Mouse (Mus musculus) CH12.LX (cell line): ENCODE data around the gene Endou. TPM values are rescaled to one million over a fixed set of nuclear protein-coding genes. Genes with fewer than 3 reads are reported as not detected.

Experiments used
- DNase-seq: peaks from one replicate; pipeline ENCODE4 v3.0.0-alpha.2; 2013; ENCODE audit errors: extremely low read depth
- H3K27ac ChIP-seq: 2 replicates; pipeline ENCODE4 v1.5.1; 2012; ENCODE audit warnings: low read depth, mild to moderate bottlenecking, control low read depth, moderate library complexity; ENCODE audit not compliant: insufficient read depth
- H3K27me3 ChIP-seq: replicated peaks from 2 replicates; pipeline ENCODE3; 2012; ENCODE audit warnings: inconsistent platforms
- H3K36me3 ChIP-seq, 2 experiments: replicated peaks in 1 of 2; 2 replicates each; pipeline versions ENCODE3 to v1.6.1; 2012; ENCODE audit warnings: inconsistent platforms in 1 of 2, low read length in 1 of 2, mild to moderate bottlenecking in 1 of 2, mixed read lengths in 1 of 2, moderate library complexity in 1 of 2; ENCODE audit not compliant: control insufficient read depth in 1 of 2, insufficient read depth in 1 of 2
- H3K4me1 ChIP-seq, 2 experiments: 2 replicates each; pipeline ENCODE4 v1.6.1; 2012; ENCODE audit warnings: inconsistent platforms in 1 of 2, moderate library complexity in 1 of 2; ENCODE audit not compliant: insufficient read depth in 2 of 2, control insufficient read depth in 1 of 2
- H3K4me2 ChIP-seq: 2 replicates; pipeline ENCODE4 v1.6.1; 2012; ENCODE audit warnings: low read depth, mild to moderate bottlenecking, control low read depth; ENCODE audit not compliant: poor library complexity, insufficient read depth, severe bottlenecking
- H3K4me3 ChIP-seq, 3 experiments: fragments of 150-350 bp in 1 of 3; sonication (generic) in 1 of 3; replicated peaks in 1 of 3; 2 replicates each; pipeline versions ENCODE3 to v1.5.1; 2011 to 2012; ENCODE audit warnings: low read depth in 2 of 3, low read length in 2 of 3, mild to moderate bottlenecking in 2 of 3, moderate library complexity in 2 of 3, control low read depth in 1 of 3, improper control_type of control experiment in 1 of 3, inconsistent platforms in 1 of 3, mixed read lengths in 1 of 3; ENCODE audit not compliant: poor library complexity in 1 of 3
- H3K79me2 ChIP-seq: replicated peaks from 2 replicates; pipeline ENCODE4 v1.6.1; 2012; ENCODE audit warnings: mild to moderate bottlenecking, moderate library complexity; ENCODE audit not compliant: control insufficient read depth, poor library complexity, insufficient read depth, severe bottlenecking; ENCODE audit errors: extremely low read depth
- H3K9ac ChIP-seq: 2 replicates; pipeline ENCODE4 v1.6.1; 2012; ENCODE audit warnings: low read depth, mild to moderate bottlenecking, control low read depth, moderate library complexity; ENCODE audit not compliant: insufficient read depth
- H3K9me3 ChIP-seq: replicated peaks from 2 replicates; pipeline ENCODE3; 2012; ENCODE audit warnings: low read length, inconsistent platforms, mixed read lengths
- BHLHE40 ChIP-seq: IDR thresholded peaks from 2 replicates; pipeline ENCODE4 v1.6.1; 2011; ENCODE audit warnings: mild to moderate bottlenecking, low read depth, low read length, improper control_type of control experiment
- CHD1 ChIP-seq: IDR thresholded peaks from 2 replicates; pipeline ENCODE4 v1.6.1; 2012; ENCODE audit warnings: low read depth, low read length, improper control_type of control experiment, inconsistent platforms
- CHD2 ChIP-seq: IDR thresholded peaks from 2 replicates; pipeline ENCODE4 v1.6.1; 2011; ENCODE audit warnings: low read length, improper control_type of control experiment
- CTCF ChIP-seq, 2 experiments: IDR thresholded peaks in 1 of 2; conservative IDR thresholded peaks in 1 of 2; 2 replicates each; pipeline ENCODE4 v1.5.1; 2011 to 2012; ENCODE audit warnings: low read depth in 2 of 2, low read length in 2 of 2, improper control_type of control experiment in 1 of 2, inconsistent platforms in 1 of 2, mild to moderate bottlenecking in 1 of 2, moderate library complexity in 1 of 2
- E2F4 ChIP-seq: IDR thresholded peaks from 2 replicates; pipeline ENCODE4 v1.6.1; 2011; ENCODE audit warnings: low read depth, low read length, improper control_type of control experiment; ENCODE audit not compliant: insufficient replicate concordance
- ELF1 ChIP-seq: IDR thresholded peaks from 2 replicates; pipeline ENCODE4 v1.6.1; 2014; ENCODE audit warnings: low read depth, mild to moderate bottlenecking, inconsistent platforms, low read length, improper control_type of control experiment
- EP300 ChIP-seq: IDR thresholded peaks from 2 replicates; pipeline ENCODE4 v1.6.1; 2011; ENCODE audit warnings: low read length, improper control_type of control experiment
- ETS1 ChIP-seq: conservative IDR thresholded peaks from 2 replicates; pipeline ENCODE4 v1.6.1; 2012; ENCODE audit warnings: low read depth, mild to moderate bottlenecking, inconsistent platforms, low read length, improper control_type of control experiment, moderate library complexity
- GABPA ChIP-seq: IDR thresholded peaks from 2 replicates; pipeline ENCODE4 v1.6.1; 2012; ENCODE audit warnings: low read depth, low read length, improper control_type of control experiment, inconsistent platforms; ENCODE audit not compliant: insufficient replicate concordance
- HCFC1 ChIP-seq: IDR thresholded peaks from 2 replicates; pipeline ENCODE4 v1.6.1; 2012; ENCODE audit warnings: low read depth, mild to moderate bottlenecking, inconsistent platforms, low read length, improper control_type of control experiment
- IRF4 ChIP-seq: IDR thresholded peaks from 2 replicates; pipeline ENCODE4 v1.6.1; 2014; ENCODE audit warnings: low read depth, mild to moderate bottlenecking, inconsistent platforms, low read length, improper control_type of control experiment
- JUN ChIP-seq: IDR thresholded peaks from 2 replicates; pipeline ENCODE4 v1.6.1; 2011; ENCODE audit warnings: low read depth, mild to moderate bottlenecking, low read length, improper control_type of control experiment, moderate library complexity; ENCODE audit not compliant: insufficient read depth
- JUND ChIP-seq: conservative IDR thresholded peaks from 2 replicates; pipeline ENCODE4 v1.6.1; 2011; ENCODE audit warnings: low read depth, low read length, improper control_type of control experiment
- KAT2A ChIP-seq: IDR thresholded peaks from 2 replicates; pipeline ENCODE4 v1.6.1; 2012; ENCODE audit warnings: low read length, improper control_type of control experiment, inconsistent platforms; ENCODE audit not compliant: insufficient replicate concordance
- MAFK ChIP-seq: IDR thresholded peaks from 2 replicates; pipeline ENCODE4 v1.6.1; 2011; ENCODE audit warnings: low read length, improper control_type of control experiment; ENCODE audit not compliant: insufficient replicate concordance
- MAX ChIP-seq: IDR thresholded peaks from 2 replicates; pipeline ENCODE4 v1.6.1; 2011; ENCODE audit warnings: low read length, improper control_type of control experiment
- MAZ ChIP-seq: IDR thresholded peaks from 2 replicates; pipeline ENCODE4 v1.6.1; 2012; ENCODE audit warnings: low read depth, mild to moderate bottlenecking, inconsistent platforms, low read length, improper control_type of control experiment, moderate library complexity
- MEF2A ChIP-seq: IDR thresholded peaks from 2 replicates; pipeline ENCODE4 v1.6.1; 2014; ENCODE audit warnings: low read depth, mild to moderate bottlenecking, inconsistent platforms, low read length, improper control_type of control experiment, borderline replicate concordance
- MXI1 ChIP-seq: IDR thresholded peaks from 2 replicates; pipeline ENCODE4 v1.6.1; 2011; ENCODE audit warnings: mild to moderate bottlenecking, low read depth, low read length, improper control_type of control experiment
- MYC ChIP-seq: IDR thresholded peaks from 2 replicates; pipeline ENCODE4 v1.6.1; 2011; ENCODE audit warnings: low read depth, mild to moderate bottlenecking, improper control_type of control experiment, low read length
- NELFE ChIP-seq: IDR thresholded peaks from 2 replicates; pipeline ENCODE4 v1.6.1; 2011; ENCODE audit warnings: low read depth, low read length, improper control_type of control experiment
- NRF1 ChIP-seq: IDR thresholded peaks from 2 replicates; pipeline ENCODE4 v1.6.1; 2014; ENCODE audit warnings: low read depth, mild to moderate bottlenecking, inconsistent platforms, low read length, improper control_type of control experiment, moderate library complexity
- PAX5 ChIP-seq: IDR thresholded peaks from 2 replicates; pipeline ENCODE4 v1.6.1; 2012; ENCODE audit warnings: low read length, inconsistent platforms, mixed read lengths
- POLR2A ChIP-seq: IDR thresholded peaks from 2 replicates; pipeline ENCODE4 v1.6.1; 2011; ENCODE audit warnings: low read depth, mild to moderate bottlenecking, improper control_type of control experiment, low read length
- POLR2AphosphoS2 ChIP-seq: IDR thresholded peaks from 2 replicates; pipeline ENCODE4 v1.6.1; 2011; ENCODE audit warnings: low read depth, low read length, improper control_type of control experiment
- RAD21 ChIP-seq: IDR thresholded peaks from 2 replicates; pipeline ENCODE4 v1.6.1; 2011; ENCODE audit warnings: low read depth, mild to moderate bottlenecking, low read length, improper control_type of control experiment, moderate library complexity
- RCOR1 ChIP-seq: conservative IDR thresholded peaks from 2 replicates; pipeline ENCODE4 v1.6.1; 2012; ENCODE audit warnings: low read depth, mild to moderate bottlenecking, inconsistent platforms, low read length, improper control_type of control experiment
- SIN3A ChIP-seq: IDR thresholded peaks from 2 replicates; pipeline ENCODE4 v1.6.1; 2012; ENCODE audit warnings: low read length, improper control_type of control experiment, inconsistent platforms
- SMC3 ChIP-seq: IDR thresholded peaks from 2 replicates; pipeline ENCODE4 v1.6.1; 2011; ENCODE audit warnings: low read depth, low read length, improper control_type of control experiment
- TBP ChIP-seq: conservative IDR thresholded peaks from 2 replicates; pipeline ENCODE4 v1.6.1; 2011; ENCODE audit warnings: low read depth, low read length, improper control_type of control experiment
- TCF12 ChIP-seq: IDR thresholded peaks from 2 replicates; pipeline ENCODE4 v1.6.1; 2014; ENCODE audit warnings: low read depth, mild to moderate bottlenecking, inconsistent platforms, low read length, improper control_type of control experiment
- UBTF ChIP-seq: IDR thresholded peaks from 2 replicates; pipeline ENCODE4 v1.6.1; 2012; ENCODE audit warnings: low read depth, mild to moderate bottlenecking, inconsistent platforms, low read length, improper control_type of control experiment, moderate library complexity
- USF1 ChIP-seq: IDR thresholded peaks from 2 replicates; pipeline ENCODE4 v1.6.1; 2014; ENCODE audit warnings: low read depth, mild to moderate bottlenecking, inconsistent platforms, low read length, improper control_type of control experiment
- USF2 ChIP-seq: conservative IDR thresholded peaks from 2 replicates; pipeline ENCODE4 v1.6.1; 2011; ENCODE audit warnings: low read depth, low read length, improper control_type of control experiment
- ZC3H11A ChIP-seq: IDR thresholded peaks from 2 replicates; pipeline ENCODE4 v1.6.1; 2012; ENCODE audit warnings: low read depth, mild to moderate bottlenecking, inconsistent platforms, low read length, improper control_type of control experiment
- ZKSCAN1 ChIP-seq: IDR thresholded peaks from 2 replicates; pipeline ENCODE4 v1.6.1; 2012; ENCODE audit warnings: low read depth, inconsistent platforms, low read length, improper control_type of control experiment, borderline replicate concordance
- ZMIZ1 ChIP-seq: IDR thresholded peaks from 2 replicates; pipeline ENCODE4 v1.6.1; 2012; ENCODE audit warnings: low read depth, mild to moderate bottlenecking, inconsistent platforms, low read length, improper control_type of control experiment
- ZNF384 ChIP-seq: IDR thresholded peaks from 2 replicates; pipeline ENCODE4 v1.6.1; 2012; ENCODE audit warnings: low read depth, low read length, improper control_type of control experiment, inconsistent platforms
- dilution Hi-C: fragments of 300-500 bp; cut with MboI; formaldehyde crosslinking; loops from 2 replicates; pipeline ENCODE4 v1.14.3; 2020; ENCODE audit warnings: low sequenced_read_pairs; ENCODE audit not compliant: extremely low pct_unique_long_range_greater_than_20kb, extremely low pct_ligation_motif_present
- in situ Hi-C: fragments of 300-500 bp; cut with MboI; formaldehyde crosslinking; loops from 3 replicates; pipeline ENCODE4 v1.14.3; 2019; ENCODE audit warnings: low sequenced_read_pairs, low pct_ligation_motif_present, low pct_unique_long_range_greater_than_20kb, mixed read lengths
- polyA plus RNA-seq: library from polyadenylated mRNA; unstranded; fragments of >175 nt; gene quantifications from 2 replicates; pipeline ENCODE4 v1.2.1, GENCODE M21; 2012; ENCODE audit warnings: low read depth; ENCODE audit not compliant: insufficient read length
- total RNA-seq, 2 experiments: library from RNA; depleted of rRNA; stranded (reverse); fragments of 300-350 nt in 1 of 2; fragments of >200 nt in 1 of 2; gene quantifications; 2 replicates each; pipeline ENCODE4 v1.2.3; 2012 to 2014

The Endou gene
- total and polyA plus RNA-seq, 3 experiments: 49.5 to 66.9 (median 64.0) TPM

GRCm38 (mm10) chr15:97667437-97667836, 63.7 kb downstream of the Endou start:
- Histone ChIP-seq H3K4me3 (peak overlapping the region in 2 of 3 experiments; percentile 10 to 29), H3K9me3 (no peaks in the 10 kb centered on the region), H3K9ac (peak overlapping the region; percentile 31; the same call in 1 of the 2 replicates), H3K79me2 (no peaks in the 10 kb centered on the region), H3K4me1 (peaks cover 7 to 26% of the 10 kb centered on the region in 2 experiments; a peak in 3 of 4 replicates), H3K4me2 (peak overlapping the region; percentile 52), H3K36me3 (peaks cover 3 to 13% of the 10 kb centered on the region in 2 experiments), H3K27me3 (no peaks in the 10 kb centered on the region), H3K27ac (peak overlapping the region; percentile 3; the same call in 1 of the 2 replicates)
- DNase-seq: peak; percentile 88
- TF ChIP-seq ELF1 (no peak), MEF2A (no peak), USF2 (no peak), POLR2A (peak; percentile 38; the same call in 1 of the 2 replicates), RAD21 (peak; percentile 83), NELFE (peak; percentile 40; the same call in 1 of the 2 replicates), USF1 (no peak), NRF1 (no peak), POLR2AphosphoS2 (no peak), IRF4 (0 out of 2 replicates have a peak, but pooled peaks have one; percentile 38), HCFC1 (peak; percentile 41), ZKSCAN1 (no peak), ZMIZ1 (no peak), E2F4 (no peak), KAT2A (no peak), TBP (peak; percentile 69; the same call in 1 of the 2 replicates), ETS1 (no peak), SIN3A (peak; percentile 79; the same call in 1 of the 2 replicates), MXI1 (peak; percentile 47; the same call in 1 of the 2 replicates), ZC3H11A (peak; percentile 17; the same call in 1 of the 2 replicates), SMC3 (peak; percentile 79), JUN (no peak), ZNF384 (no peak), BHLHE40 (no peak), PAX5 (no peak), RCOR1 (no peak), EP300 (no peak), GABPA (no peak), UBTF (no peak), CHD2 (no peak), MAX (no peak), CTCF (conservative IDR thresholded peaks at IDR 0.05 in 1 of 2, IDR thresholded peaks at IDR 0.05 in 1 of 2; ENCODE audit: low read depth in 2 of 2, low read length in 2 of 2) (peak; percentile 93 to 94), MAZ (no peak), JUND (0 out of 2 replicates have a peak, but pooled peaks have one; percentile 14), MYC (no peak), MAFK (no peak), TCF12 (peak; percentile 21; the same call in 1 of the 2 replicates), CHD1 (no peak)
- in situ Hi-C loops: loop anchor here (5.0 to 25.0 kb wide), 4 partner anchors 50 to 1270 kb away; partner anchors contain the start of gene Tuba1b
- dilution Hi-C loops: no loop called here
